Mouse (Mus musculus) midbrain, embryonic 12.5 days (tissue): Measurements from ENCODE around the gene Tulp2. TPM values are rescaled to one million over a fixed set of nuclear protein-coding genes. Genes with fewer than 3 reads are reported as not detected.
A peak's percentile ranks its signal among the peaks of the same experiment; 100 is the strongest.
"Not testable (repeated sequence)": the region's sequence is repeated elsewhere in the genome, so short reads cannot be mapped to it uniquely, and the experiment has no call there.

Experiments used
- ATAC-seq: fragments of 200-750 bp; cut with Nextera tagmentation; 2 replicates; pipeline ENCODE4 v1.8.0; 2017; ENCODE audit warnings: low read depth, moderate TSS enrichment, moderate library complexity; ENCODE audit not compliant: low FRiP score
- H3K27ac ChIP-seq: fragments of 300-500 bp; sonication (generic); replicated peaks from 2 replicates; pipeline ENCODE4 v1.5.1; 2016; ENCODE audit warnings: mild to moderate bottlenecking
- H3K27me3 ChIP-seq: fragments of 300-500 bp; sonication (generic); 2 replicates; pipeline ENCODE4 v1.6.1; 2016; ENCODE audit warnings: mild to moderate bottlenecking
- H3K36me3 ChIP-seq: fragments of 300-500 bp; sonication (generic); 2 replicates; pipeline ENCODE4 v1.6.1; 2016
- H3K4me1 ChIP-seq: fragments of 300-500 bp; sonication (generic); 2 replicates; pipeline ENCODE4 v1.6.1; 2016
- H3K4me2 ChIP-seq: fragments of 300-500 bp; sonication (generic); replicated peaks from 2 replicates; pipeline ENCODE4 v1.6.1; 2016; ENCODE audit warnings: mild to moderate bottlenecking, moderate library complexity
- H3K4me3 ChIP-seq: fragments of 300-500 bp; sonication (generic); 2 replicates; pipeline ENCODE4 v1.5.1; 2016; ENCODE audit warnings: mild to moderate bottlenecking
- H3K9ac ChIP-seq: fragments of 300-500 bp; sonication (generic); replicated peaks from 2 replicates; pipeline ENCODE4 v1.6.1; 2016; ENCODE audit warnings: mild to moderate bottlenecking, moderate library complexity
- H3K9me3 ChIP-seq: fragments of 300-500 bp; sonication (generic); 2 replicates; pipeline ENCODE4 v1.6.1; 2016; ENCODE audit warnings: mild to moderate bottlenecking
- WGBS: fragments of 180-500 bp; shearing (Covaris S2); methylation state at CpG from one replicate; pipeline ENCODE4 v1.1.7; 2016; 5-methylcytosine and 5-hydroxymethylcytosine counted together
- polyA plus RNA-seq: library from polyadenylated mRNA; unstranded; fragments of >200 nt; fragmentation: Nextera tagmentation; extraction: Ambion mirVana; gene quantifications from 2 replicates; pipeline ENCODE4 v1.2.1, GENCODE M21; 2016

Tulp2 gene
- polyA plus RNA-seq, 1 experiment from 2014 or later, result 0.22 TPM

DNA sequence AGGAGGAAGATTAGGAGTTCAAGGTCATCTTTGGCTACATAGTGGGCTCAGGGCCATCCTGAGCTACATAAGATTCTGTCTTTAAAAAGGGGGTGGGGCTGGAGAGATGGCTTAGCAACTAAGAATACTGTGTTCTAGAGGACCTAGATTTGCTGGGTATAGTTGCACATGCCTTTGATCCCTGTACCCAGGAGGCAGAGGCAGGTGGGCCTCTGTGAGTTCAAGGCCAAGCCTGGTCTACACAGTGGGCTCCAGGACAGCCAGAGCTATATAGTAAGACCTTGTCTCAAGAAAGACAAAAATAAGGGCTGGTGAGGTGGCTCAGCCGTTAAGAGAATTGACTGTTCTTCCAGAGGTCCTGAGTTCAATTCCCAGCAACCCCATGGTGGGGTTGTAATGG is 31.7 kb upstream of the Tulp2 start:
- Histone ChIP-seq H3K27me3 (no peaks in the 10 kb centered on the region), H3K9me3 (no peaks in the 10 kb centered on the region), H3K36me3 (peaks cover 53% of the 10 kb centered on the region), H3K4me3 (no peak overlapping the region), H3K4me1 (no peaks in the 10 kb centered on the region), H3K4me2 (no peak overlapping the region), H3K27ac (no peak overlapping the region), H3K9ac (no peak overlapping the region)
- 89% methylated on average over 1 of the region's 1 CpGs for WGBS
- ATAC-seq, result no peak

GRCm38 (mm10) chr7:45451344-45451982 is 30.2 kb upstream of the Tulp2 start:
- H3K36me3 ChIP-seq, result peaks cover 52% of the 10 kb centered on the region
- WGBS, result 56% methylated on average over 23 of the region's 23 CpGs
- H3K27me3 ChIP-seq, result no peaks in the 10 kb centered on the region
- no peak overlapping the region for H3K9ac ChIP-seq
- no peak overlapping the region for H3K4me3 ChIP-seq
- 0 out of 2 replicates have a peak, but pooled peaks cover under 1% of the 10 kb centered on the region for H3K4me1 ChIP-seq
- no peak overlapping the region for H3K4me2 ChIP-seq
- no peak overlapping the region for H3K27ac ChIP-seq
- peak; percentile 74 for ATAC-seq
- H3K9me3 ChIP-seq, result no peaks in the 10 kb centered on the region

GRCm38 (mm10) chr7:45454971-45455370 is 26.7 kb upstream of the Tulp2 start:
- Histone ChIP-seq H3K4me2 (no peak overlapping the region), H3K9ac (no peak overlapping the region), H3K4me3 (no peak overlapping the region), H3K36me3 (peaks cover 54% of the 10 kb centered on the region), H3K27me3 (no peaks in the 10 kb centered on the region), H3K9me3 (no peaks in the 10 kb centered on the region), H3K4me1 (peaks cover 21% of the 10 kb centered on the region), H3K27ac (no peak overlapping the region)
- WGBS, result 94% methylated on average over 15 of the region's 15 CpGs
- no peak for ATAC-seq

GRCm38 (mm10) chr7:45455932-45456696 is 25.6 kb upstream of the Tulp2 start:
- H3K4me2 ChIP-seq, result no peak overlapping the region
- H3K9me3 ChIP-seq, result no peaks in the 10 kb centered on the region
- H3K9ac ChIP-seq, result no peak overlapping the region
- no peak for ATAC-seq
- H3K4me1 ChIP-seq, result peaks cover 32% of the 10 kb centered on the region
- no peak overlapping the region for H3K4me3 ChIP-seq
- peak overlapping the region; percentile 44; the same call in 1 of the 2 replicates for H3K27ac ChIP-seq
- 82% methylated on average over 13 of the region's 13 CpGs for WGBS
- peaks cover 57% of the 10 kb centered on the region for H3K36me3 ChIP-seq
- no peaks in the 10 kb centered on the region for H3K27me3 ChIP-seq

GRCm38 (mm10) chr7:45456721-45457203 is 24.9 kb upstream of the Tulp2 start:
- Histone ChIP-seq H3K4me1 (peaks cover 37% of the 10 kb centered on the region), H3K4me3 (peak overlapping the region; percentile 87), H3K36me3 (peaks cover 54% of the 10 kb centered on the region), H3K27me3 (no peaks in the 10 kb centered on the region), H3K27ac (peak overlapping the region; percentile 44), H3K4me2 (peak overlapping the region; percentile 82), H3K9me3 (no peaks in the 10 kb centered on the region), H3K9ac (peak overlapping the region; percentile 91; the same call in 1 of the 2 replicates)
- 57% methylated on average over 9 of the region's 9 CpGs for WGBS
- ATAC-seq, result no peak

- Histone ChIP-seq H3K4me1 (peaks cover 40% of the 10 kb centered on the region), H3K27ac (peak overlapping the region; percentile 44), H3K9ac (peak overlapping the region; percentile 91), H3K9me3 (no peaks in the 10 kb centered on the region), H3K27me3 (no peaks in the 10 kb centered on the region), H3K4me2 (peak overlapping the region; percentile 82), H3K4me3 (peak overlapping the region; percentile 87), H3K36me3 (peaks cover 55% of the 10 kb centered on the region)
- 67% methylated on average over 10 of the region's 10 CpGs for WGBS
- no peak for ATAC-seq
These were observed 24.2 kb upstream of the Tulp2 start for GRCm38 (mm10) chr7:45457204-45458060.

- WGBS, result under 1% methylated on average over 42 of the region's 43 CpGs
- peak overlapping the region; percentile 91 for H3K9ac ChIP-seq
- H3K4me2 ChIP-seq, result peak overlapping the region; percentile 82
- peak overlapping the region; percentile 93 for H3K27ac ChIP-seq
- H3K36me3 ChIP-seq, result peaks cover 62% of the 10 kb centered on the region
- H3K27me3 ChIP-seq, result no peaks in the 10 kb centered on the region
- H3K9me3 ChIP-seq, result no peaks in the 10 kb centered on the region
- peaks cover 40% of the 10 kb centered on the region for H3K4me1 ChIP-seq
- peak; percentile 72 for ATAC-seq
- peak overlapping the region; percentile 87 for H3K4me3 ChIP-seq
These were observed 22.7 kb upstream of the Tulp2 start for GRCm38 (mm10) chr7:45458748-45459563.

DNA sequence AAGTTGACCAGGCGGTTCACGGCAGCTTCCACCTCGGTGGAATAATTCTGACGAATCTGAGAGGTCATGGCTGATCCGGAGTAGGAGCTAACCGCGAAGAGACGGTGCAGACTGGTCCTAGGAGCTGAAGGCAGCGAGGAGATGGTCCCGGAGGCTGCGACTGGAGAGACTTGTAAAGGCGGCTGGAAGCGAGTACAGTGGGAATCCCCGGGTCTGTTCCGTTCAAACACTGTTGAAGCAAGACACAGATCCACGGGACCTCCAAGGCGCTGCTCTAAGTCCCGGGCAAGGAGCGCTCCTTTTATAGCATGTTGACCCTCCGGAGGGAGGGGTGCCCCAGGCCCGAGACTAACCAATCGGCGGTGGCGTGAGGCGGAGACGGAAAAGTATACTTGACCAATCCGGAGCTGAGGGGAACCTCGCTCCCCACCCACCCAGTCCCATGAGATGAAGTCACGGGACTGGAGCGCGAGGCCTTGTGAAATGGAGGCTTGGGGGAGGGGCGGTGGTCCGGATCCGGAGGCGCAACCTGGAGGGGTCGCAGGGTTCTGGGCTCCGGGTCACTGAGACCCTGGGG is 22.0 kb upstream of the Tulp2 start, which contains the start of gene Ftl1:
Ftl1 (minus strand) TSS at position 321 of the 577 bp plus-strand sequence.
- Histone ChIP-seq H3K4me3 (peak within 1 kb of the TSS; percentile 87), H3K4me2 (peak within 1 kb of the TSS; percentile 82), H3K27ac (peak within 1 kb of the TSS; percentile 93), H3K9ac (peak within 1 kb of the TSS; percentile 91), H3K36me3 (peaks cover 62% of the 10 kb centered on the region), H3K4me1 (peaks cover 40% of the 10 kb centered on the region)
- not testable (repeated sequence) for H3K27me3 ChIP-seq, H3K9me3 ChIP-seq
- under 1% methylated on average over 37 of the region's 37 CpGs for WGBS
- peak; percentile 97 for ATAC-seq

DNA sequence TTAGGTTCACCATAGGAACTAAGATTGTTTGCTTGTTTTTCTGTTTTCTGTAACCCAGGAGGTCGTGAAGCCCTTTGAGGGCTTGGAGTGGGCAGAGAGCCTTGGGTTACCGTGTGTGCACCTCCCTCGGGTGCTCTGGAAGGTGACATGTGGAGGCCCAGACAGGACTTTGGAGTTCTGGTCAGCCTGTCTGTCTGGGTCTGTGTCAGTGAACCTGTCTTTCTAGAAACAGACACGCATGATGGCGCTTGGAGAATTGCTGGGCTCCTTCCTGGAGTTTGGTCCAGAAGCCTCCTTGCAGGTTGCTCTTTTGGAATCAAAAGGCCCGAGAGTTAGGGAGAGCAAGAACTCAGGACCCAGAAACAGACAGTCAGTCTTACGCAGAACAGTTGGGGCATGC is 21.3 kb upstream of the Tulp2 start:
- H3K9me3 ChIP-seq, result no peaks in the 10 kb centered on the region
- H3K4me1 ChIP-seq, result peaks cover 45% of the 10 kb centered on the region
- H3K36me3 ChIP-seq, result peaks cover 62% of the 10 kb centered on the region
- H3K4me2 ChIP-seq, result peak overlapping the region; percentile 52
- H3K4me3 ChIP-seq, result peak overlapping the region; percentile 87; the same call in 1 of the 2 replicates
- H3K27me3 ChIP-seq, result no peaks in the 10 kb centered on the region
- H3K27ac ChIP-seq, result peak overlapping the region; percentile 93
- WGBS, result 78% methylated on average over 7 of the region's 7 CpGs
- H3K9ac ChIP-seq, result 0 out of 2 replicates have a peak overlapping the region, but pooled peaks have one; percentile 53
- ATAC-seq, result peak; percentile 1; the same call in 1 of the 2 replicates

- H3K27ac ChIP-seq, result peak overlapping the region; percentile 93
- H3K36me3 ChIP-seq, result peaks cover 63% of the 10 kb centered on the region
- peaks cover 50% of the 10 kb centered on the region for H3K4me1 ChIP-seq
- no peak for ATAC-seq
- no peaks in the 10 kb centered on the region for H3K27me3 ChIP-seq
- H3K9me3 ChIP-seq, result no peaks in the 10 kb centered on the region
- peak overlapping the region; percentile 52; the same call in 1 of the 2 replicates for H3K4me2 ChIP-seq
- no peak overlapping the region for H3K9ac ChIP-seq
- WGBS, result 53% methylated on average over 13 of the region's 13 CpGs
- no peak overlapping the region for H3K4me3 ChIP-seq
These were observed 20.8 kb upstream of the Tulp2 start for GRCm38 (mm10) chr7:45460860-45461314.
